Mouse (Mus musculus) frontal cortex, postnatal 25 days (tissue): ENCODE measurements around the gene Ncoa3.

ENCODE experiments used
- DNase-seq, 2 experiments: peaks; one replicate each; pipeline ENCODE4 v3.0.0; 2022; ENCODE audit warnings: low spot score in 2 of 2

The Ncoa3 gene

DNA sequence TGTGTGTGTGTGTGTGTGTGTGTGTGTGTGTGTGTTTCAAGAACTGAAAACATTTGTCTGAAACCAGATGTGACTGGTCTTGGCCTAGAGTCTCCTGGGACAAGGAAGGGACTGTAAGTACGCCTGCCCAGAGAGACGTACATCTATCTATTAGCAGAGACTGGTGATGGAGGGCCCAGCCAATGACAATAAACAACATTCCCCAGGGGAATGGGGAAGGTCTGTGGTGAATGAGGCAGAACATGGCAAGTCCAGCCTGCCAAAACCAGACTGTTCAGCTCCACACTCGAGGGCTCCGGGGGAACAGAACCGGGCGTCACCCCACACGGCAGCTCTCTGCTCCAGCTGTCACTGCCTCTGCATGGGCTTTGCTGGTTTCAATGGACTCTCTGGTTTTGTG, 110.5 kb downstream of the Ncoa3 start:
- no peak for DNase-seq

DNA sequence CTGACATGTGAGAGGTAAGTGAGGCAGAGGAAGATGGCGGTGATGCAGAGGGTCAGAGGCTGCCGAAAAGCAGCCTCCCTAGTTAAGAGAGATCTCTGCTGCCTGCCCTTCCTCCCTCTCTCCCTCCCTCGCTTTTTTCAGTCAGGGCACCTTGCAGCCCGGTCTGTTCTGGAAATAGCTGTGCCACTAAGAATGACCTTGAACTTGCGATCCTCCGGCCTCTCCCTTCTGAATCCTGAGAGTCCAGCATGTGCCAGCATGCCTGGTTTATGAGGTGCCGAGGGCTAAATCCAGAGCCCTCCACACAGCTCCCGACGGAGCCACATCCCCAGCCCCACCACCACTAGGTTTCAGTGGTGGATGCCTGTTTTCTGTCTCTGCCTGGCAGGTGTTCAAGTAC, 113.5 kb downstream of the Ncoa3 start:
- no peak for DNase-seq

DNA sequence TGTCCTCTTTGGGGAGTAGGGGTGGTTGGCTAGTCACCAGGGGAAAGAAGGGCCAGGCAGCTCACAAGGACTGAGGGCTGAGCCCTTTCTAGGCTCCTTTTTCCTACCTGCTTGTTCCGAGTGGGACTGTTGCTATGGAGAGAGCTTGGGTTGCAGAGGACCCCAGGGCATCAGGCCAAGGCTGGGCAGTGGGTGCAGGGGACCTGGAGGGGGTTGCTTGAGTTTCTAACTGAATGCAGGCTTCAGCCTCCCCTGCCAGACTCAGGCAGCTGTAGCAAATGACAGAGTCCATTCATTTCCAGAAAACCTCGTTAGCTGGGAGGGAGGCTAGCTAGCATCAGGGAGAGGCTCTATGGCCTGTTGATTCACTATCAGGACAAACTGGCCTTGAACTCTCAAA, 114.2 kb downstream of the Ncoa3 start:
- no peak for DNase-seq

DNA sequence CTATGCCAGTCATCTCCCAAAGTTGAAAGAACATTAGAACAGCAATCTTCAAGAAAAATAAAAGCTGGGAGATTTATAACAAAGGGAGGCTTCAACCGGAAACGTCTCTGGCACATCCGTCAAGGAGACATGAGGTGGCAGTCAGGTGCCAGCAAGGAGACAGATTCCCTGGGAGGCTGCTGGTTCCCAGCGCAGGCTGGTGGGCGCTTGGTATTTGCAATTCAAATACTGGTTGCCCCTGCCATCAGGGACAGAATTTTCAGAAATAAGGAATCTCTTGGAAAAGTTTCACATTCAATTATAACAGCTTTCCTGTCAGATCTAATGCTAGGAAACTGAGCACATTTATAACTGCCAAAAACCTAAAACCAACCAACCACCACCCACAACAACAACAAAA, 115.5 kb downstream of the Ncoa3 start:
- no peak for DNase-seq

GRCm38 (mm10) chr2:166108326-166108725, 115.9 kb downstream of the Ncoa3 start:
- DNase-seq, result peak; percentile 81 to 83

DNA sequence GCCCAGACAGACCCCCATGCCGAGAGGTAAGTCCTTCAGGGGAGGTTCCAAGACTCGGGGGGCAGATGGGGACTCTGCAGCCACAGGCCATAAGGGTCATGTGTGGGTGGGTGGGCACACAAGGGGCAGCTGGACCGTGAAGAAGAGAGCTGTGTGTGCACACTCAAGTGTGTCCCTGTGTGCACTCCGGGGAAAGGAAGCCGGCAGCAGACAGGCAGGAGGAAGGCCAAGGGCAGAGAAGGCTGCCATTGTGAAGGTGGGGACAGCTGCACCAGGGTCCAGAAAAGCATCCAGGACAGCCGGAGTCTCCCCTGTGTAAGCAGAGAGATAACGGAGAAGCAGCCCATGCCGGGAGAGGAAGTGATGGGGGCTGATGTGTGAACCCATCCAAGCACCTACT, 118.3 kb downstream of the Ncoa3 start:
- no peak for DNase-seq

DNA sequence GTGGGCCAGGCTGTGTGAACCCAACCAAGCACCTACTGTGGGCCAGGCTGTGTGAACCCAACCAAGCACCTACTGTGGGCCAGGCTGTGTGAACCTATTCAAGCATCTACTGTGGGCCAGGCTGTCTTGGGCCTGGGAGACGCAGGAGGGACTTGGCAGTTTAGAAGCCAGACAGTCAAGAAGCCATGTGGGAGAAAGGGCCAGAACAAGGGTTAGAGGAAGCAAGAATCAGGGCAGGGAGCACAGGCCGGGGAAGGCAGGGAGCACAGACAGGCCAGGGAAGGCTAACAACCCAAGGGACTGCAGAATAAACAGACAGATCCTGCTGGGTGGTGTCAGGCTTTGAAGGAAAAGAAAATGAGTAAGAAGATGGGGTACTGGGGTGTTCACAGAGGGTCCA, 118.8 kb downstream of the Ncoa3 start:
- DNase-seq, result no peak

- DNase-seq, result no peak
These were observed 119.4 kb downstream of the Ncoa3 start for GRCm38 (mm10) chr2:166111831-166112250.

DNA sequence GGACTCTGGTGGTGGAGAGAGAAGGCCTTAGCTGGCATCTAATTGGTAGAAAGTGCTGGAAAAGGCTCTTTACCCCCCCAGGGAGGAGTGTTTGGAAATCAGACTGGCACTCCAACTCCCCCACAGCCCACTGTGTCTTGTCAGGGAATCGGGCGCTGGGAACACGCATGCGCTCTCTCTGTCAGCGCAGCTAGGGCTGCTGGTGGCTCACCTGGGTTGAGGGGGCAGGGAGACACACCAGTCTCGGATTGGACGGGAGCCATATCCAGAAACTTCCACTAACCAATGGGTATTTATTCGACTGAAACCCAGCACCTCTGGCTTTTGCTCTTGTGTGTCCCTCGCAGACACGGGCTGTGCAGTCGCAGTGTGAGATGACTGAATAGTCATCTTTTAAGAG, 120.5 kb downstream of the Ncoa3 start:
- DNase-seq, result no peak

- DNase-seq, result no peak
These were observed 123.3 kb downstream of the Ncoa3 start for GRCm38 (mm10) chr2:166115571-166116277.

DNA sequence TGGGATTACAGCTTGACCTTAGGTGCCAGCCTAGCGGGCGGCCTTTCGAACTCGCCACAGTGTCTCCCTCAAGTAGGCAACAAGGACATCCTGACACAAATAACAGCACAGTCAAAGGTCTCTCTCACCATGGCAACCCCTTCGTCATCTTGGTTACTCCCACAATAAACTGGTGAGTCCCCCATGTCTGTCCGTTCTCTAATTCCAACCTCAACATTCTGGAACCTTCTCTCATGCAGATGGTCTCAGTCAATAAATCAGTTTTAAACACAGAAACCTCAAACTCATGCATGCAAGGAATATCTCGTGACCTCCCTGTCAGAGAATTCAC, 123.8 kb downstream of the Ncoa3 start:
- no peak for DNase-seq

- no peak for DNase-seq
These were observed 124.3 kb downstream of the Ncoa3 start for GRCm38 (mm10) chr2:166116704-166117103.

DNA sequence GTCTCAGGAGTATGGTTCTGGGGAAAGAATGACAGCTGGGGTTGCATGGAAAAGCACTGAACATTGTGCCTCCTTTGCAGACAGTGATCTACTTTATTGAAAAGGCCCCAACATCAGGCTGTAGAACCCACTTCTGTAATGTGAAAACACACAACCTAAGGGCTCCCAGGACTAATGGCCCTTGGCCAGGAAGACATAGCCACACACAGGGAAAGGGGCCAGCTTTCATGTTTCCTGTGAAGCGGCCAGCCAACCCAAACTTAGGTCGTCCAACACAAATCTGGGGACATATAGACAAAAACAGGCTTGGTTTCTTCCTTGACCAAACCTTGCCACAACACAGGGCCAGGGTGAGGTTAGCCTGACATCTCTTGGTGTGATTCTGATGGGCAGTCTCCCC, 127.6 kb downstream of the Ncoa3 start:
- no peak for DNase-seq

- DNase-seq, result no peak
These were observed 129.4 kb downstream of the Ncoa3 start for GRCm38 (mm10) chr2:166121681-166122355.

DNA sequence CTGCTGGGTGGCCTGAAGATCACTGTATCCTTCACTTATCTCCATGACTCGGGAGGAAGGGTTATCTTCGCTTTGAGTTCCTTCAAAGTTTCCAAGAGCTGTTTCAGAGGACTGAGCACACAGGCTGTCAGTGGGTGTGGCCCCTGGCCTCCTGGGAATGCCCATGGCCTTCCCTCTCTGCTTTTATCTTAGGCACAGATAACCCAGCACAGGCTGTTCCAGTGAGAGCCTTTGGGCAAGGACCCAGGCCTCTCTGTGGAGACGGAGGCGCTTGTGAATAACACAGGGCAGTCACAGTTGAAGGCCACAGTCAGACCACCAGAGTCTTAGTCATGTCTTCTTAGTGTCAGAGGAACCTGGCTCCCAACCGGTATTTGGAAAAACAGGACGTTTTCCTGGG, 130.3 kb downstream of the Ncoa3 start:
- no peak for DNase-seq
